Mouse (Mus musculus) B cell, adult 2 months (primary cell): Measurements from ENCODE around the gene Gm37240.

ENCODE experiments used
- DNase-seq, 2 experiments: peaks; one replicate each; pipeline ENCODE4 v3.0.0; 2022

The Gm37240 gene

DNA sequence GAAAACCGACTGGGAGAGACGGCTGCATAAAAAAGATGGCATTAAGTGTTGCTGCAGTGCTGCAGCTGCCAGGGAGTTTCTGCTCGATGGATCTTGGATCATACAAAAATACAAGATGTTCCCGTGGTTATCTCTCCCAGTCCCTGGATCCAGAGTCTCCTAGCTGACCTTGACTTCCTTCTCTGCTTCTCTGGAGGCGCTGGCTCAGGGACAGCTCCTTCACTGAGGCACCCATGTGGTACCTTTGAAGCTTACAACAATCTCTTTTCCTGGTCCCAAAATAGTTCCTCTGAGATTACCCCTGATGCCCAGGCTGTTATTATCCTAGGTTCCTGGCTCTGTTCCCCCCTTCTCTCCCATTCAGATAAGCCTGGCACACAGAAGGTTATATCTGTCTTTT lies 672.4 kb downstream of the Gm37240 start:
- no peak for DNase-seq

DNA sequence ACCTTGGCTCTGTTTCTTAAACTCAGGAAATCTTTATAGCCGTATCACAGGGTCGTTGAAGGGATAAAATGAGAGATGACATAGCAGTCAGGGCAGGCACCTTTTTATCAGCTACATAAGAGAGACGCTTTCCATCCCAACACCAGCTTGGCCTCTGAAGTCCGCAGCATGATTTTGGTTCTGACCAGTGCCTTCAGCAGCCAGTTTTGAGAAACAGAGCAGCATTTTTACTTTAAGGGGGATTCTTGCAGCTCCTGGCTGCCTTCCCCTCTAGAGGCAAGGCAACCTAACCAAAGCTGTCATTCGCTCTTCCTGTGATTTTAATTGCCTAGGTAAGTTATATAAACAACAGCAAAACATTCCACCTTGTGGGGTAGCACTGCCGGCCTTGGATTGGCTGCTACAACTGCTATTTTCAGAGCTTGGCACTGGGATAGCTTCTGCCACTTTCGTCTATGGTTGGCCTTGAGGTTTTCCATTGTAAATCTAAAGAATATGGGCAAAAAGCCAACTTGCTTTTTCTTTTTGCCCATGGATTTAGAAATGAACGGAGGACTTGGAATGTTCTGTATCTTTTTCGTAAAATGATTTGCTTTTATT lies 674.5 kb downstream of the Gm37240 start:
- DNase-seq = no peak

DNA sequence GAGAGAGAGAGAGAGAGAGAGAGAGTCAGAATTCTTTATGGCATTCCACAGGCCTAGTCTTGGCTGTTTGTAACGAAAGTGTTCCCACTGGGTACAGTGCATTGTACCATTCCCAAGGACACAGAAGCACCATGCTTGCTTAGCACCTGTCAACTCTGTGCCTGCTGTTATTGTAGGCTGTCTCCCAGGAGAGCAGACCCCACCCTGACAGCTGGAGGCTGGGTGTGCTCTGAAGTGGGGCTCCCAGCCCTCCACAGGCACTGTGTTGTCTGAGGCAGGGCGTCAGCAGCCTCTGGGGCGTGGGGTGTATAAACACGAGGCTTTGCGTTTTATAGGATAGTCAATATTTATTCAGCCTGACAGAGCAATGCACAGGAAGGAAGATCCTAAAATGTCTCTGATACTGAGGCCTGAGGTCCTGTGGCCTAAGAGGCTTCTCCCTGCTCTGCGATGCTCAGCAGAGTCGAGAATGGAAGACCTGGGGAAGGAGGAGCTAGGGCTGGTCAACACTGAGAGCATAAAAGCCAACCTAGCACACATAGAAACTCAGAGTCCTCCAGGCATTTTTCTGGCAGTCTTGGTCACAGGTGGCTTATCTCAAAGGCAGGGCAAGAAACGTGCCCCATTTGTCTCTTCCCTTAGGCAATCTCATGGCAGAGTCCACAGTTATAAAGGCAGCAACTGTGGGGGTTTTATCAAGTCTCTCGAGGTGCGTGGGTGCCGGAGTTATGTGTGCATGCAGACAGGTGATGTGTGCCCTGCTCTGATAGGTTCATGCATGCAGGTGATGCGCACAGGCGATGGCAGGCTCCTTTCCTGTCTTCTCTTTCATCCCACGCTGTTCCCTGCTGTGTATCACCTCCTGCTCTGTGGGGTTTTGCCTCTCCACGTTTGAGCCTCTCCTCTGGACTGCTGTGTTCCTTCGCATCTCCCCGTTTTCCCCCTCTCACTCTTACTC lies 677.2 kb downstream of the Gm37240 start:
- no peak for DNase-seq

DNA sequence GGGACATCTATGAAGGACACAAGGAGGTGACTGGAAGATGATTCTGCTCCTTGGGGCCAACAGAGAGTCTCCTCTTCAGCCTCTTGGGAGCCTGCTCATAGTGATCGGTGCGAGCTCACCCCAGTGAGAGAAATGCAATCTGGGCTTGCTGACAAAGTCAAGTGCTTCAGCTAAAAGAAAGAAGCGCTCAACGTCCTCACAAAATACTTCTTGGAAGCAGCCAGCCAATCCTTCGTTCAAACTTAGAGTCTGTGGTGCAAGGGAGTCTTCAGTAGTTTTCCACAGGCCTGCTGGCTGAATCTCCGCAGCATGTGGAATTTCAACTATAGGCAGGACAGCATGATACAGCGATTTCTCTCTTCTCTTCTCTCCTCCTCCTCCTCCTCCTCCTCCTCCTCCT lies 680.8 kb downstream of the Gm37240 start:
- DNase-seq = no peak

DNA sequence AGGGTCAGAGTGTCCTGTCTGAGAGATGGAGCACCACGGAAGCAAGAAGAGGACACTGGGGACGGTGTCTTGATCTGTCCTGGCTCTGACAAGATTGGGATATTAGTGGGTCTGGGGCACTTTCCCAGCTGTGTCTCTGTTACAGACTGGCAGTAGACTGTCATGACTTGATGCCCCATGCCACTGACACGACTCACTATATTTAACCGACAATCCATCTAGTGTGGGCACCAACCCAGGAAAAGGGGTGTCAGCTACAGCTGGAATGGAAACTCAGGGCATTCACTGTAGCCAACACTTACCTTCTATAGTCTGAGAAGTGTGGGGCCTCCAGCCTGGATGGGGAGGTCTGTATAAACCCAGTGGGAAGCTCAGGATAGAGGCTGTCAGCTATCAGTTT lies 681.4 kb downstream of the Gm37240 start:
- no peak for DNase-seq

DNA sequence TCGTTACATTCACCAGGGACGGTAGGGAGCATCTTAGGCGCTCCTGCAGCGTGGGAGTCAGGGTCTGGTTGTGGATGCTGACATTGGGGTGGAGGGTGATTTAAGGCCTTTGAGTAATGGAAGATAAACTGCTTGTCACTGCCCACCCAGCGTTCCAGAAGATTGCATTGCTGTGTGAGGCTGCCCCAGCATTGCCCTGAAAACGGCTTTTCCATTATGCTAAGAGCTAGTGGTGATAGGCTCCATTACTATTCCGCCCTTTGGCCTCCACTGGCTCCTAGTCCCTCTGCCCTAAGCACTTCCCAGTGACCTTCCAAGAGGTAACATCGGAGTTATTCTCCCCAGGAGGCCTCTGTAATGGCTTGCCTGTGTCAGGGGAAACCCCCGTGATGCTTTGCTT lies 683.7 kb downstream of the Gm37240 start:
- no peak for DNase-seq

DNA sequence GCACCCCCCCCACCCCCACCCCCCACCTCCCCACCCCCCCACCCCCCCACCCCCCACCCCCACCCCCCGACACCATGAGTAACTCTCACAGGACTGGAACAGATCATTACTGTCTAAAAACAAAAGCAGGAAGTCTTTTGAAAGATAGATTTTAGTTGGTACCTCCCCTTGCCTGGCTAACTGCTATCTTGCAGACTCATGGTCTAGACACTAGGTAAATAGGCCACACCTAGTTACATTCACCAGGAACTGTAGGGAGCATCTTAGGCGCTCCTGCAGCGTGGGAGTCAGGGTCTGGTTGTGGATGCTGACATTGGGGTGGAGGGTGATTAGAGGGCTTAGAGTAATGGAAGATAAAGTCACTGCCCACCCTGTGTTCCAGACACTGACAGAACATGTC lies 684.6 kb downstream of the Gm37240 start:
- no peak for DNase-seq

DNA sequence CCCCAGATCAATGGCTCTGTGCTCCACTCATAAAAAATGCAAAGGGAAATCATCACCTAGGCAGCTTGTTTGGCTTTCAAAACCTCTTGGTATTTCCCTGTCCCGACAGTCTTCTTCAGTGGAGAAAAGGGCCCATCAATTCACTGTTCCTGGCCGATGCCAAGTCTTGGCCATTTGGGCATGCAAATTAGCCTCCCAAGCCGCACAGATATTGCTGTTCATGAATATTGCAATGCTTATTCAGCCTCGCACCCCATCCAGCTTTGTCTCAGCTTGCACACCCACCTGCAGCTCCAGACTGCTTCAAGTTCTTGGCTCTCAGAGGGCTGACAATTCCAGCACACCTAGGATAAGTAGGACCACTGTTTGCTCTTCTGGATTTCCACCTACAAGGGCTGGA lies 685.5 kb downstream of the Gm37240 start:
- DNase-seq = no peak

DNA sequence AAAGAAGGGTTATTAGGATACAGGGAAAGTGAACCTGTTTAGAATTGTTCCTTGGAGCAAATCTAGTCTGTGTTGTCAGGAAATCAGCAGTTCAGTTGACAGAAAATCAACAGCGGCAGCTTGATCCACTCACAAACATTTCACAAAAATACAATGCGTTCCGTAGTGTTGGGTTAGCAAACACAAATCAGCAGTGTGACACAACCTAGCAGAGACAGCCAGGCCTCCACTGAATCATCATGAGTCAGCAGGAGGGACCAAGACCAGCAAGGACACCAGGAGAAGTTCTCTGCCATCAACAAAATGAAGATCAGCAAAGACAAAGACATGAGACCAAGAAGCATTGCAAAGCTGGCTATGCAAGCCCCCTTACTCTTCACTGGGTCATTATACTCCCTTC lies 688.8 kb downstream of the Gm37240 start:
- DNase-seq = no peak

DNA sequence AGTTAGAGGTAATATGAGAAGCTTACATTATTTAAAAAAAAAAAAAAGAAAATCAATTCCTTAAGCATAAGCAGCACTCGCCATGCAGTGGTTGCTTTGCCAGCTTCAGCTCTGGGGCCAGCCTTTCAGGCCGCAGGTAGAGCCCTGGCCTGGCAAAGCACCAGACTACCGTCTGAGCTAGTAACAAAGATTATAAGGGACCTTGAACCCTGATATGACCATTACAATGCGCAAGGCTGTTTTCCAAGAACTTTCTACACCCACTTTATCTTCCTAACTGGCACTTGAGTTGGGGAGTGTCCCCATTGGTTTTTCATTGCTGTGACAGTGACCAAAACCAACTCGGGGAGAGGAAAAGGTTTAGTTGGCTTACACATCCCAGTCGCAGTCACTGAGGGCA lies 690.2 kb downstream of the Gm37240 start:
- DNase-seq = no peak

DNA sequence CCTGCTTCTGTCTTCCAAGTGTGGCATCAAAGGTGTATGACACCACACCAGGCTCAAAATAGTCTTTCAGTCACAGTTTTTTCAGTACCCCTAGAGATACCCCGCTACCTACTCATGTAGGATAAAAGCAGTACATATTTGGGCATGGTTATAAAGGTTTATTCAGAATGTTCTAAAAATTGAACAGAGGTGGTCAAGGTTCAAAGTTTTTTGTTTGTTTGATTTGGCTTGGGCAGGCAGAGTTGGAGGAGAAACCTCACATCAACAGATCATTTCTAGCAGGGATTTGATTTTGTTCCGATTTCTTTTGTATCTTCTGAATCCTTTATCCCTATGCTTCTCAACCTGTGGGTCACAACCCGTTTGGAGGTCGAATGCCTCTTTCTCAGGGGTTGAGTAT lies 690.7 kb downstream of the Gm37240 start:
- DNase-seq = no peak

DNA sequence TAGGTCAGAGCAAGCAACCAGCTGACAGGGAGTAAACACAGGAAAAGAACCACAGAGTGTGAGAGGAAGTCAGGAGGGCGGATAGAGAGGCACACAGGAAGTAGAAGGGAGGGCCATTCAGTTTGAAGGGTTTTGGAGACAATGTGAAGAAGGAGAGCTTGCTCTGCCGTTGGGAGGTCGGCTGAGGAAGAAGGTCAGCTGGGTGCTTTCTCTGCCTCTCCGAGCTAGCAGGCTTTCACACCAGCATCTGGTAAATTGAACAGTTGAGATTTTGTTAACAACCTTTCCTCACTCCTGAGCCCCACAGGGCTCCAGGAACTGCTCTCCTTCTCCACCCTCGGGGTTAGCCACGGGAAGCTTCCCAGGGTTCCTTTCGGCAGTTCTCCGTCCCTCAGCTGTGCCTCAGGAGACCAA lies 692.2 kb downstream of the Gm37240 start:
- DNase-seq = peak; percentile 40 to 43

DNA sequence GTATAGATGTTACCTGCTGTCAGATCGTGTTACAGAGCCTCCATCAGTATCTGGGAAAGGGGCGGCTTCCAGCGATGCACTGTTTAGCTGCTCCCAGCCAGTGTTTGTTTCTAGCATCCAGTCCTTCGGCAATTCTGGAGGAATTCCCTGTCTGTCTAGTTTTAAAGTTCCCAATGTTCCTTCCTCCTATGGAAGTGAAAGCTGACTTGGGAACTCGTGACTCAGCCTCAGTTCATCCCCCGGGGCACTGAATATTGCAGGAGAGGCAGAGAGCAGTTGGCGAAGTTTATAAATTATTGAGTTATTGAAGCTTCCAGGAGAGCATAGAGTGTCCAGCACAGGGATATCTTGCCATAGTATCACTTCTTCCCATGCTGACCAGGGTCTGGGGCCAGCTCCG lies 697.5 kb downstream of the Gm37240 start:
- DNase-seq = no peak

DNA sequence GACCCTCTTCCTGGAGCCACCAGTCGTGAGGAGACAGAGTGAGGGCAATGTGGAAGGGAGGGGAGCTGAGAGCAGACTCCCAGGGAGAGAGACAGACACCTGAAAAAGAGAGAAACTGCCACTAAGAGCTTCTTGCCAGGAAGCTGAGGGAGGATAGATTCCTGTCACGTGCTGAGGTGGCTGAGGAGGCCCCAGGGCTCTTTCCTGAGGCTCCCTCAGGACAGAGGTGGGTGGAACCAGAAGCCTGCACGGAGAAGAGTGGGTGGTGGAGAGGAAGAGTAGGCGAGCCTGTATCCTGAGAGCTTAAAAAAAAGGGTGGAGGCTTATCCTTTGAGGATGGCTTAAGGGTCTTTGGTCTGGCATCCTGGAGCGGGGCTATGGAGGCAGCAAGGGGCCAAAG lies 699.0 kb downstream of the Gm37240 start:
- DNase-seq = no peak

DNA sequence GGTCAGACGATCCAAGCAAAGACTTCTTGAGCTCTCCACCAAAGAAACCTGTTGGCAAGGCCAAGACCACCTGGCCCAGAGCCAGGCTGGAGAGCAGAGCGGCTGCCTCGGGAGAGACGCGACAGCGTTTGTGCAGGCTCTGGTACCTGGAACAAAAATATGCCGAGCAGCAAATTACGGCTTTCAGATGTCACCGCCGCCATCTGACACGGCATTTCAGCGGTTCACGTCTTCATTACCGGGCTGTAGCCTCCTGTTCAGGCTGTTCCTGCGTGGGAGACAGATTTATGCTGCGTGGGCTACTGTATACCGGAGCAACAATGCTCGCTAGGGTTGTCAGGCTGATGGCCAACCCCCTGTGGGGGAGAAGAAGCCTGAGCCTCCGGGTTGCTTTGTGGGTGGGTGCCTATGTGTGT lies 700.6 kb downstream of the Gm37240 start:
- DNase-seq = no peak

DNA sequence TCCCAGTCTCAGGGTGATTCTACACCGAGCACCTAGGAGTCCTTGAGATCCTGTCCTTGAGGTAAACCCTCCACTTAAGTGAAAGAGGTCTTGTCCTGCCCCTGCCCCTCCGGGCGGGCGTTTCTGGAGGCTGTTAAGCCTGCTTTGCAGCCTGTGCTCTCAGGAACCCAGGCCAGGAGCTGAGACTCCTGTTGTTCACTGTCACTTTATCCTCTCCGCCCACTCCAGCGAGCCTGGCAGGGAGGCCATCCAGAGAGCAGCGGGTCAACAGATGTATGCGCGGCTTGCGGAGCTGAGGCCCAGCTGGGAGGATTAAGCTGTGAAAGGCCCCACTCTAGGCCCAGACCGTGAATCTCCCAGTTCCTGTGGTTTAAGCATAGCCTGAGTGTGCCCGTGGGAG lies 701.5 kb downstream of the Gm37240 start:
- DNase-seq = no peak

DNA sequence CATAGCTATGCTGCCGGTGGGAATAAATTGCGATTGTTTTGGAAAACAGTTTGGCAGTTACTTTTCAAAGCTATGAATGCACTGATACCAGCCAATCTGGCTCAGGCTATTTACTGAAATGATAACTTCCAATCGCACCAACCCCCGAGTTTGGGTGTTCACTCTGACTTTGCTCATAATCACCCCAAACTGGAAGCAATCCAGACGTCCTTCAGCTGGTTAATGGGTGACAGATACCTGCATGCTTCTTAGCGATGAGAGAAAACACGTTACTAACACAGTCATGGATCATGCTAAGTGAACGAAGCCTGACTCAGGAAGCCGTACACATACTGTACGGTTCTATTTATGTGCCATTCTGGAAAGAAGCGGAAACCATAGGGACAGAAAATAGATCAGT lies 702.4 kb downstream of the Gm37240 start:
- DNase-seq = no peak

DNA sequence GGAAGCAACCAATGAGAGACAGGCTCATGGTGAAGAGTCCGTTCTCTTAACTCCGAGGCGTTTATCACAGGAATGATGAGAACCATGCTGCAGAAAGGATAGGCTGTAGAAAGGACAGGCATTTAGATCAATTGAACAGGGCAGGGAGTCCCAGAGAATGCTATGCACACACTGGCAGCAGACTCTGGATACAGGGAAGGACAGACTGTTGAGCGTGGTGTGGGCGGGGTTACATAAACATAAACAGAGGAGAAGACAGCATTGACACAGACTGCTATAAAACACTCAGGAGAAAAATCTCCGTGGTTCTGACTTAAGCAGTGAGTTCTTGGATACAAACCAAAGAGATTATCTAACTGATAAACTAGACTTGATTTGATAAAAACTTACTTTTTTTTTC lies 703.2 kb downstream of the Gm37240 start:
- DNase-seq = no peak

DNA sequence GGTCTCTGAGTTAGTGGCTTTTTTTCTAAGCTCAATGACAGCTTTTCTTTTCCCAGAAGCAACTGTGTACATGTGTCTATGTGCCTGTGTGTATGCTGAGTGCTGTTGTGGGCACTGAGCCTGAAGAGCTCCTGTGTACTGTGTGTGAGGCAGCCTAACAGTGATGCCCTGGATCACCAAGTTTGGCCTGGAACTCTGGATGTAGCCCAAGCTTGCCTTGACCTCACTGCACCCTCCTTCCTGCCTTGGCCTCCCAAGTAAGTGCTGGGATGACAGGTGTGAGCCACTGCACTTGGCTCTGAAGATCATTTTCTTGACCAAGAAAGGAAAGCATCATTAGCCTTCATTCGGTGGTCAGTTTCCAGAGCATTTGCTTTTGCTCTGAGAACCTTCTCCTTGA lies 710.6 kb downstream of the Gm37240 start:
- DNase-seq = no peak

DNA sequence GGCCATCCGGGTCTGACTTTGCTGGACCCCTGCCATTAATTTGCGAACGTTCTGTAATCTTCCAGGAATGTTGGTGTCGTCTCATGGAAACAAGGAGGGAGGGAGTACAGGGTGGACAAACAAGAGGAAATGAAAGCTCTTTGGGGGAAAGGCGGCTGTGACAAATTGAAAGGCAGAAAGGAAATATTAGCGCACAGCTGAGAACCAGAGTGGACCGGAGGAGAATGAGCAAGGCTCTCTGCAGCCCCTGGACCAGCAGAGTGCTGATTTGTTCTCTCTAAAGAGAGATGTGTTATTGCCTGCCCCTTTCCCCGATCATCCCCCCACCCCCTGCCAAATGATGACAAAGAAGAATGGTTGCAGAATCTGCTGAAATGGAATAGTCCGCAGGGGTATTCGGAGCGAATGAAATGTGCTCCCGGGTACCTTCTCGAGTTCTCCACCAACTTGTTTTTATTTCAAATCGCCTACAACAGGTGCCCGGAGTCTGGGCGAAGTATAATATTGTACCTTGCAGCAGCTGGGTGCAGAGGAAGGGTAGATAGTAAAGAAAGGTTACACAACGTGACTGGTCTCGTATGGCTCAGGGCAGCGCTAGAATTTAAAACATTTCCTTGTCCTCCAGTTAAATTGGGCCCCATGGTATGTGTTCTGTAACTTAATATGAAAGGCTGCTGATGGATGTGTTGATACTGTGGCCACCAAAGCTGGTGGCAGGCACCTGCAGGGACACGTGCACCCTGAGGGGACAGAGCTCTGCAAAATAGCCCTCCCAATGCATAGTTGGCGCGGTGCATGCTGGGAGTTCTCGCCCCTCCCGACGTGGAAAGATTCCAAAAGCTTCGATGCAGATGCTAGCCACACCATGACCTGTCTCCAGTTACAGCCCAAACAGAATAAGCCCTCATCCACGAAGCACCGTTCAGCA lies 712.5 kb downstream of the Gm37240 start:
- DNase-seq = no peak

DNA sequence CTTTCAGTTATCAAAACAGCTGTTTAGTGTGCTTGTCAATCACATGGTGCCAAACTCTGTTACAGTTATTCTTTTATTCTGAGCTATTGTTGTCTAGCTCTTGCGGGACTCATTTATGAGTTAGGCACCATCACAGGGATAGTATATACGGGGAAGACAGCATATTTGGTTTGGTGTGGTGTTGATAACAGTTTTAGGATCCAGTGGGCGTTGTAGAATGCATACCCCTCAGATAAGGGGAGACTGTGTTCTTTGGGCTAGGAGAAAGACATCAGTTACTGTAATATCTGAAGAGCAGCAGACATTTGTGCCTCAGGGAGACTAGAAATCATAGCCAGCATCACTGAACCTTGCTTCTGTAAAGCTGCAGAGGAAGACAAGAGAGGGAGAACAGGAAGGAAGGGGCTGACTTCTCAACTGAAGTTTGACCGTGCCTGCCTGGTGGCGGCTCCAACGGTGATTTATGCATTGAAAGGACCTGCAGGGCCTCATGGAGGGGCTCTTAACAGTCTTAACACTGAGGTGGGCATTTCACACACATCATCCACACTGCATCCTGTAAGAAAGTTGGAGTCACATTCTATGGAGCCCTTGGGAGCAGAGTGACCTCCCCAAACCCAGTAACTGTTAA lies 713.8 kb downstream of the Gm37240 start:
- no peak for DNase-seq

DNA sequence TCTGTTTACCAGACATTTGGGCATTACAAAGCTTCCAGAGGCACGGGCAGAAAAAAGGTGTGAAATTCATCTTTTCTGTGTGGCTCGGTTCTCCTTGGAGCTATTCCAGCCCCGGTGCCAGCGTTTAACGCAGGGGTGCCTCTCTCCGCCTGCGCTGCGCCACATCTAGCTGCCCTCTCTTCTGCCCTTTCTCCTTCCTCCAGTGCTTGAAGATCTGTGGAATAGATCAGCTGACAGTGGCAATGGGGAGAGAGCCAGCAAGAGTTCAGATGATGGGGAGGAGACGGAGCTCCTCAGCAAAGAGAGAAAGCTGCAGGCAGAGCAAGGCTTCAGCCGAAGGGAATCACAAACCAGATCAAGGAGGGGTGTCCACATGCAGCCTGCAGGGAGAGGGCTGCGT lies 714.8 kb downstream of the Gm37240 start:
- DNase-seq = no peak

DNA sequence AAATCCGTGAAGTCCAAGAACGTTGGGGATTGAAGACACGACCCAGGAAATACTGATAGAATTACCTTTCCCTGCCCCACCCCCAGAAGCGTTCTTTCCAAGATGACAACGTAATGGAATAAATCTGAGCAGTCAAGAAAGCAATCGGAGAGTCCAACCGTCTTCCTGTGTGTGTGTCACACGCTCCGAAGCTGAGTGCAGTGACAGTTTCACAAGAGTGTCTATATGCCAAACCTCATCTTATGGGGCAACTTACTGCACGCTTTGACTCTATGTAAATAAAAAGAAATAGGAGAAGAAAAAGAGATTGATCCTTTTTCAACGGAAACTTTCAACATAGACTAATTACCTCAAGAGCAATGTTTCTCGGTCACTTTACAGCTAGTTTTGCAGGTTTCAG lies 715.2 kb downstream of the Gm37240 start:
- DNase-seq = no peak
